Mouse (Mus musculus) heart, embryonic 15.5 days (tissue): ENCODE measurements around the gene Ankrd55. TPM values are rescaled to one million over a fixed set of nuclear protein-coding genes. Genes with fewer than 3 reads are reported as not detected.
A peak's percentile ranks its signal among the peaks of the same experiment; 100 is the strongest.

Experiments
- ATAC-seq: fragments of 200-750 bp; cut with Nextera tagmentation; replicated peaks from 2 replicates; pipeline ENCODE4 v1.8.0; 2017; ENCODE audit warnings: low read depth, moderate TSS enrichment; ENCODE audit not compliant: insufficient number of reproducible peaks, insufficient read depth, low FRiP score
- H3K27ac ChIP-seq: fragments of 300-500 bp; sonication (generic); 2 replicates; pipeline ENCODE4 v1.5.1; 2015; ENCODE audit warnings: mild to moderate bottlenecking, inconsistent platforms
- H3K27me3 ChIP-seq: fragments of 300-500 bp; sonication (generic); 2 replicates; pipeline ENCODE4 v1.6.1; 2015; ENCODE audit warnings: inconsistent platforms
- H3K36me3 ChIP-seq: fragments of 300-500 bp; sonication (generic); 2 replicates; pipeline ENCODE4 v1.6.1; 2015; ENCODE audit warnings: mild to moderate bottlenecking, inconsistent platforms
- H3K4me1 ChIP-seq: fragments of 300-500 bp; sonication (generic); replicated peaks from 2 replicates; pipeline ENCODE4 v1.6.1; 2015; ENCODE audit warnings: inconsistent platforms
- H3K4me2 ChIP-seq: fragments of 300-500 bp; sonication (generic); 2 replicates; pipeline ENCODE4 v1.6.1; 2015; ENCODE audit warnings: inconsistent platforms, mild to moderate bottlenecking, moderate library complexity
- H3K4me3 ChIP-seq: fragments of 300-500 bp; sonication (generic); 2 replicates; pipeline ENCODE4 v1.5.1; 2015; ENCODE audit warnings: mild to moderate bottlenecking, inconsistent platforms
- H3K9ac ChIP-seq: fragments of 300-500 bp; sonication (generic); 2 replicates; pipeline ENCODE4 v1.6.1; 2015; ENCODE audit warnings: mild to moderate bottlenecking, inconsistent platforms
- H3K9me3 ChIP-seq: fragments of 300-500 bp; sonication (generic); replicated peaks from 2 replicates; pipeline ENCODE4 v1.6.1; 2016; ENCODE audit warnings: inconsistent platforms
- WGBS: fragments of 180-500 bp; shearing (Covaris S2); methylation state at CpG from one replicate; pipeline ENCODE4 v1.1.7; 2015; ENCODE audit warnings: mixed read lengths; 5-methylcytosine and 5-hydroxymethylcytosine counted together
- polyA plus RNA-seq: library from polyadenylated mRNA; unstranded; fragments of >200 nt; fragmentation: Nextera tagmentation; extraction: Ambion mirVana; gene quantifications from 2 replicates; pipeline ENCODE4 v1.2.1, GENCODE M21; 2015

Gene Ankrd55
- polyA plus RNA-seq, result 0.09 and 0.13 TPM in 2 replicates

- H3K9me3 ChIP-seq, result no peaks in the 10 kb centered on the region
- peak within 1 kb of the TSS; percentile 31 for H3K4me3 ChIP-seq
- no peaks in the 10 kb centered on the region for H3K27me3 ChIP-seq
- WGBS, result 10% methylated on average over 22 of the region's 22 CpGs
- H3K4me1 ChIP-seq, result peaks cover 13% of the 10 kb centered on the region
- peak within 1 kb of the TSS; percentile 64 for H3K4me2 ChIP-seq
- ATAC-seq, result peak; percentile 90
- H3K27ac ChIP-seq, result peak within 1 kb of the TSS; percentile 39
- H3K36me3 ChIP-seq, result no peaks in the 10 kb centered on the region
- H3K9ac ChIP-seq, result no peak within 1 kb of the TSS
Observed at GRCm38 (mm10) chr13:112288225-112289178, at the start of gene Ankrd55. Gene Ankrd55 (plus strand): TSS chr13:112288451.

- Histone ChIP-seq H3K4me3 (no peak overlapping the region), H3K27me3 (no peaks in the 10 kb centered on the region), H3K4me1 (no peaks in the 10 kb centered on the region), H3K9ac (no peak overlapping the region), H3K36me3 (no peaks in the 10 kb centered on the region), H3K4me2 (no peak overlapping the region), H3K27ac (no peak overlapping the region), H3K9me3 (no peaks in the 10 kb centered on the region)
- 89% methylated on average over 2 of the region's 2 CpGs for WGBS
- ATAC-seq, result no peak
Observed at GRCm38 (mm10) chr13:112239239-112239638, 49.0 kb upstream of the Ankrd55 start.

GRCm38 (mm10) chr13:112241431-112241830, 46.8 kb upstream of the Ankrd55 start:
- ATAC-seq, result no peak
- 0 out of 2 replicates have a peak, but pooled peaks cover 5% of the 10 kb centered on the region for H3K9me3 ChIP-seq
- WGBS, result 62% methylated on average over 8 of the region's 8 CpGs

GRCm38 (mm10) chr13:112245131-112245530, 43.1 kb upstream of the Ankrd55 start:
- H3K4me2 ChIP-seq, result no peak overlapping the region
- H3K27me3 ChIP-seq, result no peaks in the 10 kb centered on the region
- no peak overlapping the region for H3K27ac ChIP-seq
- H3K36me3 ChIP-seq, result no peaks in the 10 kb centered on the region
- H3K9ac ChIP-seq, result no peak overlapping the region
- H3K4me1 ChIP-seq, result no peaks in the 10 kb centered on the region
- H3K9me3 ChIP-seq, result peaks cover 6% of the 10 kb centered on the region; the same call in 1 of the 2 replicates
- ATAC-seq, result no peak
- 62% methylated on average over 5 of the region's 5 CpGs for WGBS
- no peak overlapping the region for H3K4me3 ChIP-seq

More at GRCm38 (mm10) chr13:112241431-112241830, 46.8 kb upstream of the Ankrd55 start:
- H3K4me2 ChIP-seq, result no peak overlapping the region
- H3K27me3 ChIP-seq, result no peaks in the 10 kb centered on the region
- H3K36me3 ChIP-seq, result no peaks in the 10 kb centered on the region
- H3K4me3 ChIP-seq, result no peak overlapping the region
- H3K27ac ChIP-seq, result no peak overlapping the region
- no peak overlapping the region for H3K9ac ChIP-seq
- H3K4me1 ChIP-seq, result no peaks in the 10 kb centered on the region

DNA sequence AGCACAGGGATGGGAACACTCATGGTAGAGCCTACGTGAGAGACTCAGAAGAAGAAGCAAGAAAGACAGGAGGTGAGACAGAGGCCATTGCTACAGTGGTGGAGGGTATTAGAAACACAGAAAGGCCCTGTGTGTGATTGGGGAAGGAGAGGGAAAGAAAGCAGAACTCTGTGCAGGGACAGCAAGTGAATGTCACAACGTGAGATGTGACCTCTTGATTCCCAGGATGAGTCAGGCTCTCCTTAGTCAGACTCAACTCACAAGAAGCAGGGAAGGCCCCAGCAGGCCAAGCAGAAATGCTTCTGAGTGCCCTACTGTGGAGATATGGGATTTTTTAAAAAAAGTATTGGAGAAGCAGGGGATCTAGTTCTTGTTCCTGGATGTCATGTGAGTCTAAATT, 36.8 kb upstream of the Ankrd55 start:
- H3K4me1 ChIP-seq, result peaks cover 29% of the 10 kb centered on the region
- no peaks in the 10 kb centered on the region for H3K36me3 ChIP-seq
- 35% methylated on average over 2 of the region's 2 CpGs for WGBS
- no peak overlapping the region for H3K4me3 ChIP-seq
- no peak for ATAC-seq
- H3K27me3 ChIP-seq, result no peaks in the 10 kb centered on the region
- H3K9me3 ChIP-seq, result peaks cover under 1% of the 10 kb centered on the region; the same call in 1 of the 2 replicates
- no peak overlapping the region for H3K27ac ChIP-seq
- H3K9ac ChIP-seq, result no peak overlapping the region
- no peak overlapping the region for H3K4me2 ChIP-seq

DNA sequence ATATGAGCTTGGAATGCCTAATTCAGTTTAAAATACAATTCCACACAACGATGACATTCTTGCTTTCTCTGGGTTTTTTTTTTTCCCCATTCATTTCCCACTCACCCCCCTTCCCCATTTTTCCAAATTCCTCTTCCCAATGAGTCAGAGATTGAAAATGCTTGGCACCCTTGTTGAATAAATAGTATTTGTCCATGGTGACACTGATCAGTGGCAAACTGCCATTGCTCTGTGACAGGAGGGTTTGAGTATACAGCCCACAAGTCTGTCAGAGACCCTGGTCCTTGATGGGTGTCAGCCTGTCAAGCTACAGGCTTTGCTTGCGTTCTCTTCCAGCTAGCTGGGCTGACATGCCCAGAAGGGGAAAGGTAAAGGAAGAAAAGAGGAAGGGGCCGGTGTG, 36.2 kb upstream of the Ankrd55 start:
- WGBS, result 71% methylated on average over 3 of the region's 3 CpGs

DNA sequence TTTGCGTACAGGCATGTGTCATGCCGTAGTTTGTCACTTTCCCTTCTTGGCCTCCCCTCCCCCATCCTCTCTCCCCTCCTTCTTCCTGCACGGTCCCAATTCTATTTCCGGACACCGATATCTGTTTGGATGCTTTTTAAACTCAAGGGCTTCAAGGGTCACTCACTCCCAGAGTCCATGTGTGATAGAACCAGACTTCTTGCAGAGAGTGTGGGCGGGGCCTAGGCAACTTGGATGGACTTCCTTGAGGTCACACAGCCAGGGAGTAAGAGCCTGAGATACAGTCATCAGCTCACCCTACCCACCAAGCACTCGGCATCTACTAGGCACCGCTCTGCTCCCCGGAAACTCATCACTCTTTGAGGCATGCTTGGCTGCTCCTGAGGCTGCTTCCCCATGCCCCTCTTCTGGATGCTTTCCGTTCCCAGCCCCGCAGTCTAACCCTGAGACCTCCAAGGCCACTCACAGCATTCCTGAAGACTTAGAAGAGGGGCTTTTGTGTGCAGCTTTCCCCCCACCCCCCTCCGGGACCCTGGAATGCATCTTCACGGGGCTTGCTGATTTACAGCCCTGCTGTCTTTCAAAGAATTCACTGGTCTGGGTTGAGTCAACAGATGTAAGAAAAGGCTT, 35.1 kb upstream of the Ankrd55 start:
- Histone ChIP-seq H3K4me1 (peaks cover 29% of the 10 kb centered on the region), H3K36me3 (no peaks in the 10 kb centered on the region), H3K4me3 (no peak overlapping the region), H3K27me3 (no peaks in the 10 kb centered on the region), H3K27ac (peak overlapping the region; percentile 50; the same call in 1 of the 2 replicates), H3K9me3 (no peaks in the 10 kb centered on the region; the same call in 1 of the 2 replicates), H3K9ac (no peak overlapping the region), H3K4me2 (peak overlapping the region; percentile 42)
- 31% methylated on average over 13 of the region's 13 CpGs for WGBS
- ATAC-seq, result peak; percentile 73

More for the DNA sequence above, 36.2 kb upstream of the Ankrd55 start:
- no peaks in the 10 kb centered on the region for H3K36me3 ChIP-seq
- peaks cover 29% of the 10 kb centered on the region for H3K4me1 ChIP-seq
- H3K27me3 ChIP-seq, result no peaks in the 10 kb centered on the region
- no peak overlapping the region for H3K27ac ChIP-seq
- H3K9ac ChIP-seq, result no peak overlapping the region
- no peak overlapping the region for H3K4me2 ChIP-seq
- no peak for ATAC-seq
- no peak overlapping the region for H3K4me3 ChIP-seq
- H3K9me3 ChIP-seq, result no peaks in the 10 kb centered on the region; the same call in 1 of the 2 replicates

- Histone ChIP-seq H3K9ac (no peak overlapping the region), H3K4me1 (peaks cover 29% of the 10 kb centered on the region), H3K4me3 (no peak overlapping the region), H3K9me3 (no peaks in the 10 kb centered on the region; the same call in 1 of the 2 replicates), H3K36me3 (no peaks in the 10 kb centered on the region), H3K27ac (no peak overlapping the region), H3K4me2 (no peak overlapping the region), H3K27me3 (no peaks in the 10 kb centered on the region)
- ATAC-seq, result no peak
- 78% methylated on average over 8 of the region's 8 CpGs for WGBS
Observed at GRCm38 (mm10) chr13:112254116-112254515, 34.1 kb upstream of the Ankrd55 start.

DNA sequence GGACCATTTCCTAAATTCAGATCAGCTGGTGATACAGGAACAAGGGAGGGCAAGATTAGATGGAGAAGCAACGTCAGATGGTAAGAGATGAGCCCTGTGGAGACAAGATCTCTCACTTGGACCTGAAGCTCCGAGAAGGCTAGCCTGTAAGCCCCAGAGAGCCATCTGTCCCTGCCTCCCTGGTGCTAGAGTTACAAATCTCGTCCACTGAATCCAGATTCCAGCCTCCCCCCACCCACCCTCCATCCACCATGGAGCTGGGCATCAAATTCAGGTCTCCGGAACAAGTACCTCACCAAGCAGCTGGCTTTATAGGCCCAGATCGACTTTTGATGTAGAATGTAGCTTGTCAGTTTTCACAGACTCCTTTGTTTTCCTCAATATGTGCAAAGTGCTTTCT, 32.4 kb upstream of the Ankrd55 start:
- ATAC-seq, result no peak
- no peaks in the 10 kb centered on the region for H3K27me3 ChIP-seq
- no peak overlapping the region for H3K4me3 ChIP-seq
- H3K4me2 ChIP-seq, result no peak overlapping the region
- H3K9me3 ChIP-seq, result no peaks in the 10 kb centered on the region
- H3K27ac ChIP-seq, result no peak overlapping the region
- no peaks in the 10 kb centered on the region for H3K36me3 ChIP-seq
- H3K9ac ChIP-seq, result no peak overlapping the region
- 79% methylated on average over 5 of the region's 5 CpGs for WGBS
- H3K4me1 ChIP-seq, result peaks cover 29% of the 10 kb centered on the region

- Histone ChIP-seq H3K9ac (no peak overlapping the region), H3K27me3 (no peaks in the 10 kb centered on the region), H3K9me3 (no peaks in the 10 kb centered on the region), H3K36me3 (no peaks in the 10 kb centered on the region), H3K4me3 (no peak overlapping the region), H3K4me1 (peaks cover 7% of the 10 kb centered on the region), H3K27ac (no peak overlapping the region), H3K4me2 (no peak overlapping the region)
- ATAC-seq, result no peak
- 81% methylated on average over 10 of the region's 10 CpGs for WGBS
Observed at GRCm38 (mm10) chr13:112258478-112258877, 29.8 kb upstream of the Ankrd55 start.

- no peak overlapping the region for H3K4me2 ChIP-seq
- no peak overlapping the region for H3K9ac ChIP-seq
- ATAC-seq, result peak; percentile 74; the same call in 1 of the 2 replicates
- H3K27ac ChIP-seq, result no peak overlapping the region
- no peaks in the 10 kb centered on the region for H3K9me3 ChIP-seq
- H3K27me3 ChIP-seq, result no peaks in the 10 kb centered on the region
- WGBS, result 32% methylated on average over 2 of the region's 2 CpGs
- no peaks in the 10 kb centered on the region for H3K36me3 ChIP-seq
- no peaks in the 10 kb centered on the region for H3K4me1 ChIP-seq
- no peak overlapping the region for H3K4me3 ChIP-seq
Observed at GRCm38 (mm10) chr13:112259398-112259797, 28.9 kb upstream of the Ankrd55 start.
